Mouse (Mus musculus): ENCODE results near the gene Bicral. TPM values are rescaled to one million over a fixed set of nuclear protein-coding genes. Genes with fewer than 3 reads are reported as not detected.
"Not testable (repeated sequence)": the region's sequence is repeated elsewhere in the genome, so short reads cannot be mapped to it uniquely, and the experiment has no call there.

The Bicral gene
- total RNA-seq, 2 experiments from 2014 or later, result 10.4 to 24.6 TPM

DNA sequence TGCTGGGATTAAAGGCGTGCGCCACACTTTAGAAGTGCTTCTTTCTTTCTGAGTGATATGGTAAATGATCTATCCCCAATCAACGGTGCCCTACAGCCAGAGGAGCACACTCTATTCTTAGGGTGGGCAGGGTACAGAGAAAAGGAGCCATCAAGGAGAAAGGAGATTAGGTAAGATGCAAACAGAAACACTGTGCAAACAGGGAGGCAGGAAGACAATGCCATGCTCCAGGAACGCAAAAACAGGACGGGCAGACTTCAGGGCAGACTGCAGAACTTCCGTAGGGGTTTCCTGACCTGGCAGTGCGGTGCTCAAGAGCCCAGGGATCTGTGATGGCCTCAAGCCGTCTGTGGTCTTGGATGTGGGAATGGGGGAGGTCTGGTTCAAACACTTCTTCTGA is 44.6 kb downstream of the Bicral start:
- no peak for ATAC-seq (replicated peaks; ENCODE audit: low FRiP score, low TSS enrichment, poor library complexity, severe bottlenecking)

- no peak for ATAC-seq (replicated peaks; ENCODE audit: low FRiP score, low TSS enrichment, poor library complexity, severe bottlenecking)
Measured at GRCm38 (mm10) chr17:46812442-46812841, 45.8 kb downstream of the Bicral start.

DNA sequence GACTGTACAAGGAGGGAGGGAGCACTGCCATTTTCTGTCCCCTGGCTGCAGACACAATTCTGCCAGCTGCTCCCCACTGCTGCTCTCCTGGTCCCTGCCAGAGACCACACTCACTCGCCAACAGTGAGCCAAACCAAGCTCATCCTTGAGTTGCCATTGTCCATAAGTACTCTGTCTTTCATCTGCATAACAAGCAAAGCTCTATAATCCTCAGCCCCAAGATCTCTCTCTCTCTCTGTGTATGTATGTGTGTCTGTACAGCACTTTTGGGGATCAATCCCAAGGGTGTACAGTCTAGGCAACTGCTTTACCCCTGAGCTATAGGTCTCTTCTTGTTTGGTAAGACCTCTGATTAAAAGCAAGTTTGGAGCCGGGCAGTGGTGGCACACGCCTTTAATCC is 47.6 kb downstream of the Bicral start:
- ATAC-seq (replicated peaks; ENCODE audit: low FRiP score, low TSS enrichment, poor library complexity, severe bottlenecking), result no peak

- no peak for ATAC-seq (replicated peaks; ENCODE audit: low FRiP score, low TSS enrichment, poor library complexity, severe bottlenecking)
Measured at GRCm38 (mm10) chr17:46809131-46809830, 49.0 kb downstream of the Bicral start.

DNA sequence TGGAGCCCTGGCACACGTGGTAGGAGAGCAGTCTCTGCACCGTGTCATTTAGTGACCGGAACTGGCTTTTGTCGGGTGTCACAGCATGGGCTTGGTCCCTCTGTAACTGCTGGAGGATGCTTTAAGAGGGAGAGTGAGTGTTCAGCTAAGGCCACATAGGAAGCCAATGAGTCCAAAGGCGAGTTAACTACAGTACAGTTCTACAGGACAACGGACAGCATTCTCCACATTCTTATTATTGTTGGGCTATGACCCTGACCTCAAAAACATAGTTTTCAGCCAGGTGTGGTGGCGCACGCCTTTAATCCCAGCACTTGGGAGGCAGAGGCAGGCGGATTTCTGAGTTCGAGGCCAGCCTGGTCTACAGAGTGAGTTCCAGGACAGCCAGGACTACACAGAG is 49.9 kb downstream of the Bicral start:
- ATAC-seq (replicated peaks; ENCODE audit: low FRiP score, low TSS enrichment, poor library complexity, severe bottlenecking), result no peak

DNA sequence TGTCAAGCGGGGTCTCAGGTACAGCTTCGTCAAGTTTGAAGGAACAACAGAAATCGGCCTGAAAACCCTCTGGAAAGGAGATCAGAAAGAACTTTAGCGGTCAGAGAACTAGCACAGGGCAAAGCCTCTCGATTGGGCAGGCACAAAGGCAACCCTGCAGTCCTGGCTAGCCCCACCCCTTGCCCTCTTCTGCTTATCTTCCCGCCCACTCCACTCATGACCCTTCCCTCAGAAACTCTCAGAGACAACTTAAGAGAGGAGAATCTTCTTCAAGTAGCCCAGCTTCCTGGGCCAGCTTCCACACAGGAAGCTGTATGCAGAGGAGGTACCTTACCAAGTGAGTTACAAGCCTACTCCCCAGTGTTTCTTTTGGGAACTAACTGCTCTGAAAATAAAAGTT is 56.5 kb downstream of the Bicral start:
- ATAC-seq (replicated peaks; ENCODE audit: low FRiP score, low TSS enrichment, poor library complexity, severe bottlenecking), result no peak

- no peak for ATAC-seq (replicated peaks; ENCODE audit: low FRiP score, low TSS enrichment, poor library complexity, severe bottlenecking)
Measured at GRCm38 (mm10) chr17:46799680-46800079, 58.6 kb downstream of the Bicral start.

- no peak for ATAC-seq (replicated peaks; ENCODE audit: low FRiP score, low TSS enrichment, poor library complexity, severe bottlenecking)
Measured at GRCm38 (mm10) chr17:46797386-46797785, 60.9 kb downstream of the Bicral start.

- no peak for ATAC-seq (replicated peaks; ENCODE audit: low FRiP score, low TSS enrichment, poor library complexity, severe bottlenecking)
Measured at GRCm38 (mm10) chr17:46796743-46797142, 61.5 kb downstream of the Bicral start.

- no peak for ATAC-seq (replicated peaks; ENCODE audit: low FRiP score, low TSS enrichment, poor library complexity, severe bottlenecking)
Measured at GRCm38 (mm10) chr17:46792963-46793362, 65.3 kb downstream of the Bicral start.

- ATAC-seq (replicated peaks; ENCODE audit: low FRiP score, low TSS enrichment, poor library complexity, severe bottlenecking), result not testable (repeated sequence)
Measured at GRCm38 (mm10) chr17:46787974-46788373, 70.3 kb downstream of the Bicral start.

DNA sequence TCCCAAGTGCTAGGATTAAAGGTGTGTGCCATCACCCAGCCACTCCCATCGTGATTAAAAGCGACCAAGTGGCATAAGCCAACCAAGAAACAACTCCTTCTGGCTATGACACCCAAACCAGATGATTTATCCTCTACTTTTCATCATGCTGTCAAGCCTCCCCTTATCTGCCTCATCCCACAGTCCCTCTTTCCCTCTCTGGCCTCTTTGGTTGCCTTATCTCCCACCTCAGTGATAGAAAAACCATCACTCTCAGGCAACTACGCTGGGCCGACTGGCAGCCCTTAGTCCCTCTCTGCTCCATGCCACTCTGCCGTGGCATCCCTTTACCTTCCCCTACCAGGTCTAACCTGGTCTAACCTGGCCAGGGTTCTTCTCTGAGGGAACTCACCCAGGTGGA is 71.3 kb downstream of the Bicral start:
- ATAC-seq (replicated peaks; ENCODE audit: low FRiP score, low TSS enrichment, poor library complexity, severe bottlenecking), result peak; percentile 25; the same call in 1 of the 2 replicates

GRCm38 (mm10) chr17:46783222-46783565 is 75.1 kb downstream of the Bicral start:
- ATAC-seq (replicated peaks; ENCODE audit: low FRiP score, low TSS enrichment, poor library complexity, severe bottlenecking), result peak; percentile 33; the same call in 1 of the 2 replicates

GRCm38 (mm10) chr17:46782341-46783221 is 75.7 kb downstream of the Bicral start, which contains the start of gene Rpl7l1:
Gene Rpl7l1 (minus strand): TSS chr17:46782672.
- ATAC-seq (replicated peaks; ENCODE audit: low FRiP score, low TSS enrichment, poor library complexity, severe bottlenecking), result peak; percentile 91

DNA sequence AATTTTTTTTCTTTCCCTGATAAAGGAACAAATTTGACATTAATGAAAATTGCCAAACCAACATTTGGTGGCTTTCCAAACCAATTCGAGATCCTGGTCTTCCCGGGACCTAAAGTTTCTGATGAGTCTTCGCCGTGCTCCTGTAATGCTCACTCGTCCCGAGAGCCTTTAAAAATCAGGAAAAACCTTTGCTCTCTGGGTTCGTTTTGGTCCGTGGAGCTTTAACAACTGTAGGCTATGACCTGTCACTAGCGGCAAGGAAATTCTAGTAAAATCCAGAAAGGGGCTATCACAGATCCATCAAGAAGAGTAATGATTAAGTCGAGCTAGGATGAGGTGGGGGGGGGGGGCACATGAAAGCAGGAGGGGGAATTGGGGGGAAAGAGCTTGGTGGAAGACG is 76.4 kb downstream of the Bicral start:
- ATAC-seq (replicated peaks; ENCODE audit: low FRiP score, low TSS enrichment, poor library complexity, severe bottlenecking), result no peak

DNA sequence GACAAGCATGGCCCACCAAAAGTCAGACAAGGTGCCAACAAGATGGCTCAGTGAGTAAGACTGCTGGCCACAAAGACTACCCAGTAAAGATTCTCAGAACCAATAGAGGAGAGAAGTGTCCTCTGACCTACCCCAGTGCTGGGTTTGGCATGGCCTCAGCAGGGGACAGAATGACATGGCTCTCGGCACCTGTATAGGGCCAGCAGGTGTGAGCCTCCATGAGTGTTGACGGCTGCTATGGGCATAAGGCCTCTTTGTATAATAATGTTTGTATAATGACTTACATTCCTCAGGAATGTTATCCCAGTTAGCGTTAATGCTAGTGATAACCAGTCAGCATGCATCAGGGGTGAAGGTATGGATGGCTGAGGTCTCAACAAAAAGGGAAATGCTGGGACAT is 82.2 kb downstream of the Bicral start:
- ATAC-seq (replicated peaks; ENCODE audit: low FRiP score, low TSS enrichment, poor library complexity, severe bottlenecking), result no peak

DNA sequence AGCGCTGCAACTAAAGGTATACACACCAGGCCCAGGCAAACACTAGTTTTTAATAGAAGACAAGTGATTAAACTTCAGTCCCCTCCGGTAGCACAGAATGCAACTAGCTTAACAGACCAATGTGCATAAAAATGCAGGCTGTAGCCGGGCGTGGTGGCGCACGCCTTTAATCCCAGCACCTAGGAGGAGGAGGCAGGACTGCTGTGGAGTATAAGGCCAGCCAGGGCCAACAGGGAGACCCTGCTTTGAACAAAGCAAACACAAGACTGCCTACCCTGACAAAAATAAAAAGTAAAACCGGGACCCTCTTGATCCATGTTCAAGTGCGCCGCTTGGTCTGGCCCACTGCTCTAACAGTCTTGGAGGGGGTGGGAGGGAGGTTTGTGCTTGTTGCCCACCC is 83.2 kb downstream of the Bicral start:
- ATAC-seq (replicated peaks; ENCODE audit: low FRiP score, low TSS enrichment, poor library complexity, severe bottlenecking), result no peak

DNA sequence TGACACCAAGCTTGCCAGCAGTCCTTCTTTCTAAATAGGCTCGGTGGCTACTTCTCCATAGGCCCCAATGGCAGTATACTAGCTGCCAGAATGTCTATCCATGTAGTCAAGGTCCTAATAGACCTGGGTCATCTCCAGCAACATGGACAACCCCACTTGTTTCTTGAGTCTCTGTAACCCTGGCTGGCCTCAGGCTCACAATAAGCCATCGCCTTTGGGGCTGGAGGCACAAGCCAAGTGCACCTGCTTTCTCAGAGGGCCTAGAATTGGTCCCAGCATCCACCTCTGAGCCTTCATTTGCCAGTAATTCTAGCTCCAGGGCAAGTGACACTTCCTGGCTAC is 84.2 kb downstream of the Bicral start:
- ATAC-seq (replicated peaks; ENCODE audit: low FRiP score, low TSS enrichment, poor library complexity, severe bottlenecking), result no peak

- ATAC-seq (replicated peaks; ENCODE audit: low FRiP score, low TSS enrichment, poor library complexity, severe bottlenecking), result 0 out of 2 replicates have a peak, but pooled peaks have one; percentile 4
Measured at GRCm38 (mm10) chr17:46773278-46774130, 84.8 kb downstream of the Bicral start.
